Mouse (Mus musculus): ENCODE measurements around the gene Slc25a30. TPM values are rescaled to one million over a fixed set of nuclear protein-coding genes. Genes with fewer than 3 reads are reported as not detected.
A peak's percentile ranks its signal among the peaks of the same experiment; 100 is the strongest.

Slc25a30 gene
- total and polyA plus RNA-seq, 3 experiments: 20.3 to 24.0 TPM; not detected in 1

GRCm38 (mm10) chr14:75828866-75829806, 42.3 kb upstream of the Slc25a30 start (continued):
- TF ChIP-seq ZKSCAN1 (IDR thresholded peaks at IDR 0.05; ENCODE audit: low read depth, low read length) (no peak), POLR2A (IDR thresholded peaks at IDR 0.05; ENCODE audit: control insufficient read depth in 1 of 2, insufficient read depth in 1 of 2, low read depth in 1 of 2, low read length in 2 of 2, poor library complexity in 1 of 2) (no peak), SIN3A (IDR thresholded peaks at IDR 0.05; ENCODE audit: low read length) (peak; percentile 67), MAX (IDR thresholded peaks at IDR 0.05; ENCODE audit: low read length) (peak; percentile 86)

- H3K36me3 ChIP-seq (ENCODE audit: control insufficient read depth in 1 of 2, insufficient read depth in 2 of 2, low read length in 2 of 2): peaks cover 0 to 9% of the 10 kb centered on the region in 2 experiments; a peak in 1 of 4 replicates
- no peak for DNase-seq (ENCODE audit: low read depth, low spot score)
- H3K4me3 ChIP-seq (ENCODE audit: control insufficient read depth in 1 of 2, insufficient read depth in 1 of 2, low read depth in 2 of 2, low read length in 2 of 2): no peak overlapping the region
- no peaks in the 10 kb centered on the region for H3K79me2 ChIP-seq (ENCODE audit: control insufficient read depth, insufficient read depth, low read length, poor library complexity)
- H3K9ac ChIP-seq (ENCODE audit: control insufficient read depth, low read depth, low read length, poor library complexity, severe bottlenecking): no peak overlapping the region
- H3K4me1 ChIP-seq (ENCODE audit: control insufficient read depth in 1 of 2, insufficient read depth in 2 of 2, low read length in 2 of 2): peaks cover 5 to 18% of the 10 kb centered on the region in 2 experiments; a peak in 3 of 4 replicates
- TF ChIP-seq GATA1 (IDR thresholded peaks at IDR 0.05; ENCODE audit: low read depth, low read length): no peak
- TF ChIP-seq MYB (IDR thresholded peaks at IDR 0.05; ENCODE audit: low read depth, low read length): no peak
- no peak for TF ChIP-seq USF1 (IDR thresholded peaks at IDR 0.05; ENCODE audit: low read depth, low read length)
- no peak for TF ChIP-seq SIN3A (IDR thresholded peaks at IDR 0.05; ENCODE audit: low read length)
- no peak for TF ChIP-seq ZMIZ1 (IDR thresholded peaks at IDR 0.05; ENCODE audit: low read depth, low read length)
- TF ChIP-seq JUND (IDR thresholded peaks at IDR 0.05; ENCODE audit: low read depth, low read length): no peak
- no peak for TF ChIP-seq TCF12 (IDR thresholded peaks at IDR 0.05; ENCODE audit: low read depth, low read length)
- no peak for TF ChIP-seq MYC (IDR thresholded peaks at IDR 0.05; ENCODE audit: low read depth, low read length)
- TF ChIP-seq KAT2A (conservative IDR thresholded peaks at IDR 0.05; ENCODE audit: low read depth, low read length): no peak
- TF ChIP-seq NELFE (IDR thresholded peaks at IDR 0.05; ENCODE audit: low read depth, low read length): no peak
- no peak for TF ChIP-seq MAX (IDR thresholded peaks at IDR 0.05; ENCODE audit: low read length)
- no peak for TF ChIP-seq UBTF (IDR thresholded peaks at IDR 0.05; ENCODE audit: borderline replicate concordance, insufficient read depth, low read depth, low read length)
- TF ChIP-seq EP300 (IDR thresholded peaks at IDR 0.05; ENCODE audit: low read depth in 1 of 2, low read length in 2 of 2): no peak
- no peak for TF ChIP-seq BHLHE40 (IDR thresholded peaks at IDR 0.05; ENCODE audit: borderline replicate concordance, low read depth, low read length)
- no peak for TF ChIP-seq ELF1 (IDR thresholded peaks at IDR 0.05; ENCODE audit: low read depth, low read length)
- no peak for TF ChIP-seq ETS1 (IDR thresholded peaks at IDR 0.05; ENCODE audit: low read depth, low read length)
- TF ChIP-seq HCFC1 (IDR thresholded peaks at IDR 0.05; ENCODE audit: low read depth, low read length): no peak
- H3K27me3 ChIP-seq (ENCODE audit: control insufficient read depth in 1 of 2, insufficient read depth in 2 of 2, low read length in 2 of 2): no peaks in the 10 kb centered on the region
- H3K27ac ChIP-seq (ENCODE audit: control insufficient read depth, low read depth, low read length): no peak overlapping the region
- no peaks in the 10 kb centered on the region for H3K9me3 ChIP-seq (replicated peaks; ENCODE audit: insufficient read depth, low read length)
Measured at GRCm38 (mm10) chr14:75828221-75828620, 41.4 kb upstream of the Slc25a30 start.
